Mouse (Mus musculus): ENCODE measurements around the gene Btbd2. TPM values are rescaled to one million over a fixed set of nuclear protein-coding genes. Genes with fewer than 3 reads are reported as not detected.

The Btbd2 gene
- polyA plus RNA-seq, 1 experiment from 2014 or later = 83.2 TPM

DNA sequence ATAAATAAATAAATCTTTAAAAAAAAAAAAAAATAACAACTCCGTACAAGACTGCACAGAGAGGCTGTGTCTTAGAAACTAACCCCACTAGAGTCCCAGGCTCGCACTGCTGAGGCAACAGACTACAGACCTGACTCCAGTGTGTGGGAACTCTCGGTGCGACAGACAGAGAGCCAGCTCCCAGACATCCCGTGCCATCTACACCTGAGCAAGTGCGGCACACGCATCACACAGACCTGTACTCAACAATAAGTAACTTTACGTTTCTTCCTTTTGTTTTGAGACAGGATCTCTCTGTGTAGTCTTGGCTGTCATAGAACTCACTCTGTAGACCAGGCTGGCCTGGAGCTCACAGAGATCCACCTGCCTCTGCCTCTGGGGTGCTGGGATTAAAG lies 40.5 kb upstream of the Btbd2 start:
- peaks cover 60% of the 10 kb centered on the region for H3K4me1 ChIP-seq
- H3K4me3 ChIP-seq (replicated peaks) = no peak overlapping the region
- no peaks in the 10 kb centered on the region for H3K9me3 ChIP-seq (replicated peaks)
- peaks cover 7% of the 10 kb centered on the region; the same call in 1 of the 2 replicates for H3K36me3 ChIP-seq
- no peak for ATAC-seq (replicated peaks; ENCODE audit: low FRiP score)
- 0 out of 2 replicates have a peak overlapping the region, but pooled peaks have one; percentile 45 for H3K27ac ChIP-seq
- no peak overlapping the region for H3K9ac ChIP-seq
- 89% methylated on average over 8 of the region's 8 CpGs for WGBS
- no peaks in the 10 kb centered on the region for H3K27me3 ChIP-seq
- no peak overlapping the region for H3K4me2 ChIP-seq

DNA sequence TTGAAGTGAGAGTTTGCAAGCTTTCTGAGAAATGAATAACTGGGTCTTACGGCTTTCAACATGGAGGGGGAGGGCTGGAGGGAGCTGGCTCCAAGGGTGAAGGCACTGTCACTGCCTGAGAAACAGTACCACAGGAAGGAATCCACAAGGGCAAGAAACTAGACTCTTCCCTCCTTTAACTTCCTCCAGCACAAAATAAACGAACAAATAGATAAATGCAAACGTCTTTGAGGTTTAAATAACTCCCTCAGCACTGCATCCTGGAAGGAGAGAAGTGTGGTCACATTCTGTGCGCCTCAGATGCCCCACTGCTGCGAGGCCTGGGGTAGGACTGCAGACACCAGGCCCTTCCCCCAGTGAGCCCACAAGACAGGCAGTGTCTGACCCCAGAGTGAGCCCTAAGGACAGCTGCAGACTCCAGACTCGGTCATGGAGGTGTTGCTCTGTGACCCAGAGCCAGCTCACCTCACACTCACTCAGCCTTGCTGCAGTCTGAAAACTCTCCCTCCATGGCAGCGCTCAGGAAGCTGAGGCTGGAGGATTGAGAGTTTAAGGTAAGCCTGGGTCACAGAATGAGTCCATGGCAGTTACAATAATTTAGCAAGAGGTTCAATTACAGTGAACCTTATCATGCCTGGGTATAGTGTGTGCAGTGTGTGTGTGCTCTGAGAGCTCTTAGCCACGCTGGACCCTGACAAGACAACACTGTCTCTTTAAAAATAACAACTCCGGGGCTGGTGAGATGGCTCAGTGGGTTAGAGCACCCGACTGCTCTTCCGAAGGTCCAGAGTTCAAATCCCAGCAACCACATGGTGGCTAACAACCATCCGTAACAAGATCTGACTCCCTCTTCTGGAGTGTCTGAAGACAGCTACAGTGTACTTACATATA lies 39.9 kb upstream of the Btbd2 start:
- no peak for ATAC-seq (replicated peaks; ENCODE audit: low FRiP score)
- Histone ChIP-seq H3K9ac (no peak overlapping the region), H3K36me3 (peaks cover 7% of the 10 kb centered on the region; the same call in 1 of the 2 replicates), H3K4me1 (peaks cover 60% of the 10 kb centered on the region), H3K27me3 (no peaks in the 10 kb centered on the region), H3K4me3 (replicated peaks) (no peak overlapping the region), H3K27ac (peak overlapping the region; percentile 81), H3K9me3 (replicated peaks) (no peaks in the 10 kb centered on the region), H3K4me2 (no peak overlapping the region)
- WGBS = 43% methylated on average over 12 of the region's 12 CpGs

DNA sequence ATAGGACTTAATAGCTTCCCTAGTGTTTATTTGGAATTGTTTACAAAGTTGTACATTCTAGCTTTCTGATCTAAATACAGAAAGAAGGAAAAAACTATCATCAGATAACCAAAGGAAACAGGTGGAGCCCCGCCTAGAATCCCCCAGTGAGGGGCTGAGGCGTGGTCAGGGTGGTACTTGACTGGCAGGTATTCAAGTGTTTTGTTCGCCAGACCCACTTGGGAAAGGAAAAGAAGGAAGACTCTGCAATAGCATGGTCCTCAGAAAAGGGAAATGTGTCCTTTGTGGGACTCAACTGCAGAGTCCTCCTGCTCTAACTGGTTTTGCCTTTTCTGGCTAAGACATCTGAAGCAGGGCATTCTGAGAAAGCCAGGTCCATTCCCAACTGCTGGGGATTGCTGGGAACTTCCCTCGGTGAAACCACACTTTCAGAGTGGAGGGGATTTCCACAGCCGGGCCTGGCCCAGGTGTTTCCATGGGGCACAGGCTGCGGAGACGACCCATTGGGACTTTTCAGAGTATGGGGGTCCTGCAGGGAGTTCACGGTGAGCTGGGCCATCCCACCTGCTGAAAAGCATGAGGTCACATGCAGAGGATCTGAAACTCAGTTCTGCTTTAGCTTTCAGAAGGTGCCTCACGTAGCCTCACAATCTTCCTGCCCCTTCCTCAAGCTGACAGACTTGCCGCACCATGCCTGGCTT lies 39.1 kb upstream of the Btbd2 start:
- Histone ChIP-seq H3K27ac (peak overlapping the region; percentile 81), H3K27me3 (no peaks in the 10 kb centered on the region), H3K4me2 (no peak overlapping the region), H3K4me3 (replicated peaks) (no peak overlapping the region), H3K4me1 (peaks cover 55% of the 10 kb centered on the region), H3K9ac (no peak overlapping the region), H3K9me3 (replicated peaks) (no peaks in the 10 kb centered on the region), H3K36me3 (peaks cover 11% of the 10 kb centered on the region; the same call in 1 of the 2 replicates)
- ATAC-seq (replicated peaks; ENCODE audit: low FRiP score) = no peak
- 62% methylated on average over 10 of the region's 10 CpGs for WGBS

DNA sequence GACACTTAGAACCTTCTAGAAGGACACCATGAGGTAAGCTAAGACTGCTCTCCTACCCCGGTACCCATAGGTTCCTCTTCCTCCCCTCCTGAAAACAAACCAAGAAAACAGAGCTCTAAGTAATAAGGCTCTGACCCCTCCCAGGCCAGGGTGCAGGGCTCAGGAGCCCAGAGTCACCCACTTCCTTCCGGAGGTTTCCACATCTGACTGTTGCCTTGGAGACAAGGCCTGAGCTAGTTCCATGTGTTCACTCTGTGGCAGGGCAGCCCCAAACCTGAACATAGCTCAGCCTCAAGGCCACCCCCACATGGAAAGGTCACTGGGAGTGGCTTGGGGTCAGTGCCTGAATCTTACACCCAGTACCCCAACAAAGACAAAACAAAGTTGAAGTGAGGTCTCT lies 38.3 kb upstream of the Btbd2 start:
- Histone ChIP-seq H3K4me3 (replicated peaks) (no peak overlapping the region), H3K27ac (peak overlapping the region; percentile 81), H3K27me3 (no peaks in the 10 kb centered on the region), H3K36me3 (peaks cover 18% of the 10 kb centered on the region), H3K4me1 (peaks cover 47% of the 10 kb centered on the region), H3K9me3 (replicated peaks) (no peaks in the 10 kb centered on the region), H3K9ac (no peak overlapping the region), H3K4me2 (no peak overlapping the region)
- no peak for ATAC-seq (replicated peaks; ENCODE audit: low FRiP score)
- 61% methylated on average over 2 of the region's 2 CpGs for WGBS

DNA sequence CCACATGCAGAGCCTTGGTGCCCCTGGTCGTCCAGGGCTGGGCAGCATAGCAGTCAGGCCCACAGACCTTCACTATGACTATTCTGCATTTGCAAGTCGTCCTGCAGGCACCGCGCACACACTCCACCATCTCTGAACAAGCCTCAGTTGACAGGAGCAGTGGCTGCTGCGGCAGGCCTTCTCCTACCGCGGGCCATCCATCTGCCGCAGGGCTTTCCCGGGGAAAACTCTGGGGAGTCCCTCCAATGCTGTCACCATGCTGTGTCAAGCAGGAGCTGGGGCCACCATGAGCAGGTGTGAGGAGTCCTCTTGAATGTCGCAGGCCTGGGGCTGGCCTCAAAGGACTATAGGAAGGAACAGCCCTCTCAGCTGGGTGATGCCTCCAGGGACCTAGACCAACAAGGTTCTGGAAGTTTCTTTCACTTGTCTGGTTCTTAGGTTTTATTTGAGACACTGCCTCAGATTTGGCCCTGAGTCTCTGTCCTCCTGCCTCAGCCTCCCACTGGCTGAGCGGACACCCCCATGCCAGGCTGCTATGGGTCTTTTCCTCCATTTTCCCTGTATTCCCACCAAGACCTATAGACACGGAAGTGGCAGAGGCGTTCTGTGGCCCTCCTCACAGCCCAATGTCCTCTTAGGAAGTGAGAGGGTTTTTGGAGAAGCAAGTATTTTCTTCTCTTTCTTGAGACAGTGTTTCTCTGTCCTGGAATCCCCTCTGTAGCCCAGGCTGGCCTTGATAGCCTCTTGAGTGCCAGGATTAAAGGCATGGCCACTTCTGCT lies 37.5 kb upstream of the Btbd2 start:
- H3K4me2 ChIP-seq = no peak overlapping the region
- 93% methylated on average over 13 of the region's 13 CpGs for WGBS
- peaks cover 27% of the 10 kb centered on the region for H3K36me3 ChIP-seq
- ATAC-seq (replicated peaks; ENCODE audit: low FRiP score) = no peak
- no peak overlapping the region for H3K9ac ChIP-seq
- H3K27me3 ChIP-seq = no peaks in the 10 kb centered on the region
- peaks cover 42% of the 10 kb centered on the region for H3K4me1 ChIP-seq
- peak overlapping the region; percentile 33; the same call in 1 of the 2 replicates for H3K27ac ChIP-seq
- H3K9me3 ChIP-seq (replicated peaks) = no peaks in the 10 kb centered on the region
- H3K4me3 ChIP-seq (replicated peaks) = no peak overlapping the region

DNA sequence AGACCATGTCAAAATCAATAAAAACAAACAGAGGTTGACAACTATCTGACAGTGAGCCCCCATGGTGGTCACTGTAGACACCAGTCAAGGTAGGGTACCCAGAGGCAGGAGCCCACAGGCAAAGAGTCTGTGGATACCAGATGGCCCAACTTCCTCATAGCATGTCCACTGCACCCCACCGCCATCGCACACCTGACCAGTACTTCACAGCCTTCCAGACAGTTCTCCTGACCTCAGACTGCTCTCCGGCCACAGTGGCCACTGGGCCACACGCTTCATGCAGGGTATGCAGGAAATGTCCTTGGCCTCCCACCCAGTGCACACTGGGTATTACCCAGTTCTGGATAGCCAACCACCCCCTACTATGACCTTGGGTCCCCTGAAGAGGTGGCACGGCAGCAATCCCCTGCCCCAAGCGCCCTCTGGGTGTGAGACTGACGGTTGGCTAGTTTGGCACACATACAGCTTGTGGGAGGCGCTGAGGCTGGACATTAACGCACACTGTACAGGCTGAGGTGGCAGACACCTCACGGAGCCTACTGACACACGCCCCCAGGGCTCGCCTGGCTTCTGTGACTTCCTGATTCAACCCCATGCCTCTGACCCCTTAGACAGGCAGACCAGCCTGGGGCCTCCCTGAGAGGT lies 36.7 kb upstream of the Btbd2 start:
- H3K27ac ChIP-seq = no peak overlapping the region

DNA sequence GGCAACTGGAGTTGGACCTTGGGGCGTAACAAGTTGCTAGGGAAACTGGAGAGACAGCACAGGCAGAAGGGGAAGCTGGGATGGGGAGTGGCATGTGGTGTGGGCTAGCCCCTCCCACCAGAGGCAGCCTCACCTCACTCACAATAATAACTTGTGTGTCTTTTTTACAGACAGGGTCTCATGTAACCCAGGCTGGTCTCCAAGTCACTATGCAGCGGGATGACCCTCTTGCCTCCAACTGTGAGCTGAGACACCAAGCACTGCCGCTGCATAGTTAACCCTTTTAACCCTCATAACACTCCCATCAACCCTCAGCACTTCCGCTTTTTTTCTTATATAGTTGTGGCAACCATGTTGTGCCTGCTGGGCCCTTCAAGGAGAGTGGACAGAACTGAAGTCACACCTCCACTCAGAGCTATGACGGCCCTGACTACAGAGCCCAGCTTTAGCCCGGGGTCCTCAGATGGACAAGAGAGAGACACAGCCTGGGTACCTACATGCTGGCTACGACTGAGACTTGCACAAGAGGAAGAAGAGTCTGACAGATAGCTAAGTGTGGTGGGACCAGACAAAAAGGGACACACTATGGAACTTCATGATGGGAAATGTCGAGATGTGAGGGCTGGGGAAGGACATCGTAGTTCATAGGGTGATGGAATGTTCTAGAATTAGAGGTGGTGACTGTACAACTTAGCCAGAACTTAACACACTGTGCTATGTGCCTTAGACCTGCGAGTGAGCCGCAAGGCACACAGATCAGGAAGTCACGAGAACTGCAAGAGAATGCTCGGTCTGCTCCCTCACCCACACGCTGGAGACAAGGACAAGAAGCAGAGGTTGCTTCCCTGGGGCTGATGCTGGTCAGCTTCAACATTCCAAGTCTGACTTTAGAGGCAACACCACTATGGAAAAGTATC lies 35.6 kb upstream of the Btbd2 start:
- WGBS = 76% methylated on average over 14 of the region's 14 CpGs
- Histone ChIP-seq H3K4me2 (no peak overlapping the region), H3K27ac (peak overlapping the region; percentile 10; the same call in 1 of the 2 replicates), H3K4me3 (replicated peaks) (no peak overlapping the region), H3K27me3 (no peaks in the 10 kb centered on the region), H3K36me3 (peaks cover 30% of the 10 kb centered on the region), H3K9ac (no peak overlapping the region), H3K4me1 (peaks cover 32% of the 10 kb centered on the region), H3K9me3 (replicated peaks) (no peaks in the 10 kb centered on the region)
- no peak for ATAC-seq (replicated peaks; ENCODE audit: low FRiP score)

More for the DNA sequence above, 36.7 kb upstream of the Btbd2 start:
- ATAC-seq (replicated peaks; ENCODE audit: low FRiP score) = no peak
- no peak overlapping the region for H3K4me3 ChIP-seq (replicated peaks)
- H3K36me3 ChIP-seq = peaks cover 30% of the 10 kb centered on the region
- H3K9ac ChIP-seq = no peak overlapping the region
- no peak overlapping the region for H3K4me2 ChIP-seq
- no peaks in the 10 kb centered on the region for H3K9me3 ChIP-seq (replicated peaks)
- WGBS = 78% methylated on average over 12 of the region's 12 CpGs
- H3K4me1 ChIP-seq = peaks cover 40% of the 10 kb centered on the region
- no peaks in the 10 kb centered on the region for H3K27me3 ChIP-seq

DNA sequence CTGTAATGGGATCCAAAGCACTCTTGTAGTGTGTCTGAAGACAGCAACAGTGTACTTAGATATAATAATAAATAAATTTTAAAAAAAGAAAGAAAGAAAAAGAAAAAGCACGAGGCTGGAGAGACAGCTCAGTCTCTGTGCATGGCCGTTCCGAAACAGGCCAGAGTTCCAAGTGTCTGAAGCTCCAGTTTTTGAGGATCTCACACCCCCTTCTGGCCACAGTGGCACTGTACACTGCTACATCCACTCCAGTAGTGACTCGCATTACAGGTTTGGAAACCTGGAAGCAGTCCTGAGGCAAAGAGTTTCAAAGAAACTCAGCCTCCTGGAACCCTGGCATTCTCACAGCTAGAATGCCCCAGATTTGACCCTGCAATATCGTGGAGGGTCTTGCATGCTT lies 31.0 kb upstream of the Btbd2 start:
- Histone ChIP-seq H3K27me3 (no peaks in the 10 kb centered on the region), H3K4me3 (replicated peaks) (no peak overlapping the region), H3K27ac (no peak overlapping the region), H3K9me3 (replicated peaks) (no peaks in the 10 kb centered on the region), H3K36me3 (peaks cover 54% of the 10 kb centered on the region), H3K4me2 (no peak overlapping the region), H3K4me1 (no peaks in the 10 kb centered on the region), H3K9ac (no peak overlapping the region)
- 34% methylated on average over 5 of the region's 5 CpGs for WGBS
- ATAC-seq (replicated peaks; ENCODE audit: low FRiP score) = peak; percentile 74

DNA sequence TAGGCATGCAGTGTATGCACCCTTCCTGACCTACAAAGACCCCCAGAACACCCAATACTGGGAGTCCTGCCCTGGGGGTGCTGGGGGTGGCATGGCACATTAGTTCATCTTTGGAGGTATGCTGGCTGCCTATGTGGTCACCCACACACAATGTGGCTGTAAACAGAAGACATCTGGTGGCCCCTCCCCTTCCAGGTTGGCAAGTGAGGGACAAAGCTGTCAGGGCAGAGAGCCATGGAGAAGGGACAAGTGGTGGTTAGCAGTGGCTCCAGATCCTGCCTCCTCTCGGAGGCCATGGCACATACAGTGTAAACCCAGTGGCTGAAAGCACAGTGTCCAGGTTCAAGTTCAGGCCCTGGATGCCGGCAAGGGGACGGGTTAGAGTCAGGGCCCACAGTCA lies 29.7 kb upstream of the Btbd2 start:
- H3K4me2 ChIP-seq = no peak overlapping the region
- H3K27me3 ChIP-seq = no peaks in the 10 kb centered on the region
- H3K9ac ChIP-seq = no peak overlapping the region
- no peak for ATAC-seq (replicated peaks; ENCODE audit: low FRiP score)
- no peak overlapping the region for H3K27ac ChIP-seq
- H3K36me3 ChIP-seq = peaks cover 54% of the 10 kb centered on the region
- H3K4me3 ChIP-seq (replicated peaks) = no peak overlapping the region
- WGBS = 93% methylated on average over 3 of the region's 3 CpGs
- no peaks in the 10 kb centered on the region for H3K9me3 ChIP-seq (replicated peaks)
- H3K4me1 ChIP-seq = no peaks in the 10 kb centered on the region

DNA sequence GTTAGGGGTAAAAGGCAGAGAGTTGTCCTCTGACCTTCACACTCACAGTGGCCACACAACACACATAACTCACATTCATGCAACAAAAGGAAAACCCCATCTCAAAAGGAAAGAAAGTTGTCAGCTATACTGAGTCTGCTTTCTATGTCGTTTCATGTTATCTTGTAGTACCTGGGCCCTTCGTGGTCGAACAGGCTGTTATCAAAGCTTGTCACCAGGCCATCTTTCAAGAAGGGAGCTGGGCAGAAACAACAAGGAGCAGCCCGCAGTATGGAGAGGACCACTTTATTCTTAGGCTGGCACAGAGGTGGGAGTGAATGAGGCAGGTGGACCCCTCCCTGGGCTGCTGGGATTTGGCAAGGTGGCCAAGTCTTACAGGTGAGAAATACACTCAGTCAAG lies 28.1 kb upstream of the Btbd2 start:
- Histone ChIP-seq H3K4me3 (replicated peaks) (no peak overlapping the region), H3K9ac (no peak overlapping the region), H3K4me2 (no peak overlapping the region), H3K4me1 (peaks cover 5% of the 10 kb centered on the region), H3K9me3 (replicated peaks) (no peaks in the 10 kb centered on the region), H3K36me3 (peaks cover 40% of the 10 kb centered on the region), H3K27ac (no peak overlapping the region), H3K27me3 (no peaks in the 10 kb centered on the region)
- WGBS = 83% methylated on average over 4 of the region's 4 CpGs
- no peak for ATAC-seq (replicated peaks; ENCODE audit: low FRiP score)

DNA sequence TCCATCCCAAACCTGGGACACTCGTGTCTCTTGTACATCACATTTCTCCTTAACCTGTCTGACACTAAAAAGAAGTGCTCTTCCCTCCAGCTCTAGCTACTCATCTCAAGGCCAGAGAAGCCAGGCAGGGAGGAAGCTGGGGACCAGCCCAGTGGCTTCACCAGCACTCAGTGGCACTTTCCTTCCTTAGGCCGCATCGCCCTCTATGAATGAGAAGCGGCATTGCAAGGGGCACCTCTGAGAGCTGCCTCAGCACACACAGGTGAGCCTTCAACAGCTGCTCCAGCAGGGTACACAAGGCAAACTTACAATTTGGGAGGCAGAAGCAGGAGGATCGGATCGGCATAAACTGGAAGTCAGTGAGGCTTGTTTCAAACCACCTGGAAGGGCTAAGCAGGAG lies 27.3 kb upstream of the Btbd2 start:
- Histone ChIP-seq H3K27ac (no peak overlapping the region), H3K36me3 (peaks cover 33% of the 10 kb centered on the region), H3K4me3 (replicated peaks) (no peak overlapping the region), H3K4me2 (no peak overlapping the region), H3K9me3 (replicated peaks) (no peaks in the 10 kb centered on the region), H3K27me3 (no peaks in the 10 kb centered on the region), H3K4me1 (peaks cover 13% of the 10 kb centered on the region), H3K9ac (0 out of 2 replicates have a peak overlapping the region, but pooled peaks have one; percentile 1)
- WGBS = 51% methylated on average over 6 of the region's 6 CpGs
- ATAC-seq (replicated peaks; ENCODE audit: low FRiP score) = no peak
